Mouse (Mus musculus) limb, embryonic 14.5 days (tissue): ENCODE data around the gene Amz1. TPM values are rescaled to one million over a fixed set of nuclear protein-coding genes. Genes with fewer than 3 reads are reported as not detected.
A peak's percentile ranks its signal among the peaks of the same experiment; 100 is the strongest.

Experiments
- ATAC-seq: fragments of 200-750 bp; cut with Nextera tagmentation; 2 replicates; pipeline ENCODE4 v1.8.0; 2017; ENCODE audit warnings: low read depth, moderate number of reproducible peaks, moderate TSS enrichment; ENCODE audit not compliant: low FRiP score
- DNase-seq: peaks from one replicate; pipeline ENCODE4 v3.0.0-alpha.2; 2015; ENCODE audit warnings: low spot score
- H3K27ac ChIP-seq: fragments of 300-500 bp; sonication (generic); replicated peaks from 2 replicates; pipeline ENCODE4 v1.5.1; 2014; ENCODE audit warnings: low read depth, mild to moderate bottlenecking, low read length, moderate library complexity, mixed read lengths
- H3K27me3 ChIP-seq: fragments of 300-500 bp; sonication (generic); 2 replicates; pipeline ENCODE4 v1.6.1; 2014; ENCODE audit warnings: low read length, mixed read lengths; ENCODE audit not compliant: control insufficient read depth, insufficient read depth
- H3K36me3 ChIP-seq: fragments of 300-500 bp; sonication (generic); 2 replicates; pipeline ENCODE4 v1.6.1; 2014; ENCODE audit warnings: mild to moderate bottlenecking, low read length, moderate library complexity, mixed read lengths; ENCODE audit not compliant: control insufficient read depth, insufficient read depth
- H3K4me1 ChIP-seq: fragments of 300-500 bp; sonication (generic); 2 replicates; pipeline ENCODE4 v1.6.1; 2014; ENCODE audit warnings: antibody characterized with exemption, low read length, mixed read lengths; ENCODE audit not compliant: control insufficient read depth, insufficient read depth
- H3K4me2 ChIP-seq: fragments of 300-500 bp; sonication (generic); replicated peaks from 2 replicates; pipeline ENCODE4 v1.6.1; 2014; ENCODE audit warnings: low read depth, mild to moderate bottlenecking, low read length, moderate library complexity; ENCODE audit not compliant: severe bottlenecking
- H3K4me3 ChIP-seq: fragments of 300-500 bp; sonication (generic); replicated peaks from 2 replicates; pipeline ENCODE4 v1.5.1; 2014; ENCODE audit warnings: low read length
- H3K9ac ChIP-seq: fragments of 300-500 bp; sonication (generic); 2 replicates; pipeline ENCODE4 v1.6.1; 2014; ENCODE audit warnings: mild to moderate bottlenecking, low read depth, low read length, moderate library complexity; ENCODE audit not compliant: severe bottlenecking
- H3K9me3 ChIP-seq: fragments of 300-500 bp; sonication (generic); 2 replicates; pipeline ENCODE4 v1.6.1; 2016; ENCODE audit warnings: low read length; ENCODE audit not compliant: control insufficient read depth
- POLR2A ChIP-seq: fragments of 200-500 bp; IDR thresholded peaks from 2 replicates; pipeline ENCODE4 v1.8.0; 2012; ENCODE audit warnings: inconsistent platforms, mild to moderate bottlenecking, moderate library complexity, borderline replicate concordance; ENCODE audit not compliant: insufficient read depth, insufficient read length; ENCODE audit errors: extremely low read depth
- WGBS: fragments of 180-500 bp; shearing (Covaris S2); extraction: QIAGEN DNeasy Blood & Tissue Kit; methylation state at CpG from one replicate; pipeline ENCODE4 v1.1.7; 2014; 5-methylcytosine and 5-hydroxymethylcytosine counted together
- polyA plus RNA-seq, 2 experiments: library from polyadenylated mRNA; depleted of rRNA in 1 of 2; stranded (reverse) in 1 of 2; unstranded in 1 of 2; fragments of >200 nt; fragmentation: Nextera tagmentation in 1 of 2; extraction: Ambion mirVana in 1 of 2; gene quantifications; 2 replicates each; pipeline versions ENCODE4 v1.2.1 to v1.2.3; 2012 to 2014

Gene Amz1
- polyA plus RNA-seq, 2 experiments: 1.1 TPM

DNA sequence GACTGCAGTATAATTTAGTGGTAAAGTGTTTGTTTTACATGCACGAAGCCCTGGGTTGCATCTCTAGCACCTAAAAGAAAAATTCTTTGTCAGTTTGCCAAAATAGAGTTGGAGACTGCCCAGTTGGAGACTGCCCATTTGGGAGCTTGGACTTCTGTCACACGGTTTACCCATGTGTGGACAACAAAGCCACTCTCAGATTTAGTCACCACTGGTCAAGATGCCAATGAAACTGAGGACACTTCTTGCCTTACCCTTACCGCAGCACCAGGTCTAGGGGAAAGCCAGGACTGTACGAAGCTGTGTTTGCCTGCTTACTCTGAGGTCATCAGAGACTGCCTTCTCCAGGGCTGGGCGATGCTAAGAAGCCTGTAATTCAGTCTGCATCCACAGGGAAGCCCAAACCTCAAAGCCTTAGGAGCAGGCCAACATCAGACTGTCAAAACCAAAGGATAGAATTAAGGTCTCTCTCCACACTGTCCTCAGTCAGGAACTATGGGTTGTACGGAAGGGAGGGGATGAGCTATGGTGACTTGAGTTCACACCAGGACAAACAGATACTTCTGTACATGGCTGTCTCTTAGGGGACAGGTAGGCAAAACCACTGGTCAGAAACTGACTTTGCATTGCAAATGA is 76.5 kb downstream of the Amz1 start:
- H3K27ac ChIP-seq: no peak overlapping the region
- peaks cover 20% of the 10 kb centered on the region for H3K4me1 ChIP-seq
- WGBS: 77% methylated on average over 6 of the region's 6 CpGs
- no peak overlapping the region for H3K4me3 ChIP-seq
- no peaks in the 10 kb centered on the region for H3K27me3 ChIP-seq
- no peak for TF ChIP-seq POLR2A
- DNase-seq (peak; percentile 16), ATAC-seq (no peak)
- H3K36me3 ChIP-seq: no peaks in the 10 kb centered on the region
- H3K9ac ChIP-seq: no peak overlapping the region
- H3K9me3 ChIP-seq: no peaks in the 10 kb centered on the region
- no peak overlapping the region for H3K4me2 ChIP-seq

DNA sequence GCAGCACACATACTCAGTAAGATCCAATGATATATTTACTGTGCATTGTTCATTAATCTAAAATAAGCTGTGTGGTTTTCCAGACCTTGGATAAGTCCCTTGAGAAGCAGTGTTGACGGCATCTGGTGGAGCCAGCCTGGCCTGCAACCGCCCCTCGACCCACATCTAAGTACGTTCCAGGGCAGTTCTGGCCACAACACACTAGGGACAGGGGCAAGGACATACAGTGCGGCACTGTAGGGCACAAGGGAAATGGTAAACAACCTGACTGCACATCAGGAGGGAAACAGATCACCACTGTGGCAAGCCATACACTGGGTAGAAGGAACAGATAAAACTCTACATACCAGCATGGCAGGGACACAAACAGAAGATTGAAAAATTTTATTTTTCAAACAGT is 77.9 kb downstream of the Amz1 start:
- Histone ChIP-seq H3K9ac (no peak overlapping the region), H3K4me1 (peaks cover 20% of the 10 kb centered on the region), H3K27me3 (no peaks in the 10 kb centered on the region), H3K4me2 (no peak overlapping the region), H3K4me3 (no peak overlapping the region), H3K27ac (no peak overlapping the region), H3K36me3 (no peaks in the 10 kb centered on the region; the same call in 1 of the 2 replicates), H3K9me3 (no peaks in the 10 kb centered on the region)
- no peak for DNase-seq
- TF ChIP-seq POLR2A: no peak
- ATAC-seq: no peak
- WGBS: 66% methylated on average over 5 of the region's 5 CpGs

DNA sequence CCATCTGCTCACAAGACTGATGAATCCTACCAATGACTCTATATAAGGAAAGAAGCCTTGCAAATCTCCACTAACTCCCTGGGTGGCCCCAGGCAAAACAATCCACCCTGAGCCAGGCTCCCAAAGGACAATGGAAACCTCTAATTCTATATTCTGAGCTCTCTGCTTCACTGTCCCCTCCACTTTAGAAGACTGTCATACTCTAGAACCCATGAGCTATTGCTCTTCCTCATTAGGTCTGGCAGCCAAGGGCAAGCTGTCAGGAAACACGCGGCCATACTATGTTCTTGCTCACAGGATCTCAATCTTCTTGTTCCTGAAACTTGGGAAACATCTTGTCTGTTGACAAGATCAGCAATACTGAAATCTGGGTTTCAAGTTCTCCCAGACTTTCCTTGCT is 82.3 kb downstream of the Amz1 start:
- ATAC-seq (no peak), DNase-seq (no peak)
- H3K4me2 ChIP-seq: no peak overlapping the region
- no peak overlapping the region for H3K9ac ChIP-seq
- no peaks in the 10 kb centered on the region for H3K27me3 ChIP-seq
- H3K27ac ChIP-seq: no peak overlapping the region
- H3K36me3 ChIP-seq: no peaks in the 10 kb centered on the region; the same call in 1 of the 2 replicates
- no peak for TF ChIP-seq POLR2A
- 84% methylated on average over 2 of the region's 2 CpGs for WGBS
- H3K4me3 ChIP-seq: no peak overlapping the region
- no peaks in the 10 kb centered on the region for H3K9me3 ChIP-seq
- peaks cover 7% of the 10 kb centered on the region; the same call in 1 of the 2 replicates for H3K4me1 ChIP-seq

DNA sequence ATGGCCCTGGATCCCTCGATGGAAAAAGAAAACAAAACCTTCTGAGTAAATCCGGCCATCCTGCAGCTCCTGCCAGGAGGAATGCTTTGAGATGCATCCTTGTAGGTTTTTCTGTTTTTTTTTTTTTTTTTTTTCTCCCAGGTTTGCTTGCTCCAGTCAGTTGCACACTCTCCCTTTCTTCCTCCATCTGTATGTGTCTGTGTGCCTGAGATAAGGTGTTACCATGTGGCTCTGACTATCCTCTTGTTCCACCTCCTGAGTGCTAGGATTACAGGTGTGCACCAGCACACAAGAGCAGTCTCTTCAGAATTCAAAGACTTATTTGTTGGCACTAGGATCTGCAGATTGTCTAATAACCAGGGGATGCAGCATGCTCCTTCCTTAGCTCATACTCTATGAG is 83.0 kb downstream of the Amz1 start:
- 74% methylated on average over 2 of the region's 2 CpGs for WGBS
- no peaks in the 10 kb centered on the region for H3K9me3 ChIP-seq
- H3K9ac ChIP-seq: no peak overlapping the region
- TF ChIP-seq POLR2A: no peak
- no peaks in the 10 kb centered on the region; the same call in 1 of the 2 replicates for H3K36me3 ChIP-seq
- H3K27me3 ChIP-seq: no peaks in the 10 kb centered on the region
- no peak overlapping the region for H3K4me2 ChIP-seq
- DNase-seq: no peak
- H3K4me1 ChIP-seq: peaks cover 11% of the 10 kb centered on the region
- no peak overlapping the region for H3K27ac ChIP-seq
- ATAC-seq: no peak
- H3K4me3 ChIP-seq: no peak overlapping the region

Other genes with a start within 250 kb of the Amz1 start
- 22.9 and 28.4 TPM in 2 replicates for gene Chst12, start 218.6 kb upstream of the Amz1 start, polyA plus RNA-seq (2012; rRNA removed)
- gene Chst12, start 218.6 kb upstream of the Amz1 start, polyA plus RNA-seq (2014; fragmentation: Nextera tagmentation; extraction: Ambion mirVana): 22.4 and 22.6 TPM in 2 replicates
- 0.18 and 0.19 TPM in 2 replicates for gene Grifin, start 159.1 kb upstream of the Amz1 start, polyA plus RNA-seq (2012; rRNA removed)
- not detected in 2 replicates for gene Grifin, start 159.1 kb upstream of the Amz1 start, polyA plus RNA-seq (2014; fragmentation: Nextera tagmentation; extraction: Ambion mirVana)
- 38.9 and 48.2 TPM in 2 replicates for gene Lfng, start 116.8 kb upstream of the Amz1 start, polyA plus RNA-seq (2012; rRNA removed)
- 19.2 and 21.4 TPM in 2 replicates for gene Lfng, start 116.8 kb upstream of the Amz1 start, polyA plus RNA-seq (2014; fragmentation: Nextera tagmentation; extraction: Ambion mirVana)
- gene Ttyh3, start 75.1 kb upstream of the Amz1 start, polyA plus RNA-seq (2012; rRNA removed): 118 and 180 TPM in 2 replicates
- 57.5 and 66.3 TPM in 2 replicates for gene Ttyh3, start 75.1 kb upstream of the Amz1 start, polyA plus RNA-seq (2014; fragmentation: Nextera tagmentation; extraction: Ambion mirVana)
- gene Iqce, start 21.7 kb upstream of the Amz1 start, polyA plus RNA-seq (2012; rRNA removed): 38.3 and 43.1 TPM in 2 replicates
- 23.4 and 24.0 TPM in 2 replicates for gene Iqce, start 21.7 kb upstream of the Amz1 start, polyA plus RNA-seq (2014; fragmentation: Nextera tagmentation; extraction: Ambion mirVana)
- gene Brat1, start 19.1 kb upstream of the Amz1 start, polyA plus RNA-seq (2012; rRNA removed): 29.6 and 38.6 TPM in 2 replicates
- gene Brat1, start 19.1 kb upstream of the Amz1 start, polyA plus RNA-seq (2014; fragmentation: Nextera tagmentation; extraction: Ambion mirVana): 19.9 and 22.2 TPM in 2 replicates
- gene Gna12, start 106.3 kb downstream of the Amz1 start, polyA plus RNA-seq (2012; rRNA removed): 63.8 and 91.5 TPM in 2 replicates
- 46.7 and 55.5 TPM in 2 replicates for gene Gna12, start 106.3 kb downstream of the Amz1 start, polyA plus RNA-seq (2014; fragmentation: Nextera tagmentation; extraction: Ambion mirVana)